Mouse (Mus musculus) small intestine, adult 2 months (tissue): ENCODE data around the gene Ppp1r2.

Source experiments
- CTCF ChIP-seq: fragments of 200-500 bp; IDR thresholded peaks from 2 replicates; pipeline ENCODE4 v1.5.1; 2012; ENCODE audit warnings: low read depth, mild to moderate bottlenecking, control low read depth, inconsistent platforms, low read length, moderate library complexity, mixed read lengths; ENCODE audit not compliant: insufficient replicate concordance, insufficient read length; ENCODE audit errors: extremely low read depth
- POLR2A ChIP-seq: fragments of 200-500 bp; IDR thresholded peaks from 2 replicates; pipeline ENCODE4 v1.6.1; 2012; ENCODE audit warnings: low read depth, mild to moderate bottlenecking, control low read depth, inconsistent platforms, low read length, moderate library complexity

GRCm38 (mm10) chr16:31286801-31287488, 11.9 kb upstream of the Ppp1r2 start:
- TF ChIP-seq CTCF (no peak), POLR2A (no peak)
